Mouse (Mus musculus): Measurements from ENCODE around the gene Hdac7.

The Hdac7 gene

GRCm38 (mm10) chr15:97743961-97744525 lies 100.3 kb downstream of the Hdac7 start:
- no peak for DNase-seq (ENCODE audit: low spot score)

GRCm38 (mm10) chr15:97743210-97743609 lies 101.1 kb downstream of the Hdac7 start:
- DNase-seq (ENCODE audit: low spot score), result no peak
